Mouse (Mus musculus) heart, postnatal 4 days (tissue): ENCODE measurements at regions not wholly inside any gene's neighbourhood (a gene's known extent, or its start where the extent isn't known, plus 50 kb on each side); places are given as distances from the start of the nearest gene placed in this dataset.

ENCODE experiments used
- DNase-seq: peaks from one replicate; pipeline ENCODE4 v3.0.0; 2021

GRCm38 (mm10) chr16:39102151-39102550 lies 209.7 kb downstream of the Igsf11 start:
- DNase-seq = no peak

GRCm38 (mm10) chr16:39103360-39104095 lies 211.1 kb downstream of the Igsf11 start:
- DNase-seq = no peak

GRCm38 (mm10) chr16:39109383-39110033 lies 217.0 kb downstream of the Igsf11 start:
- peak; percentile 58 for DNase-seq

- no peak for DNase-seq
These were observed 217.6 kb downstream of the Igsf11 start for GRCm38 (mm10) chr16:39110089-39110488.

- DNase-seq = no peak
These were observed 225.6 kb downstream of the Igsf11 start for GRCm38 (mm10) chr16:39118059-39118458.

- no peak for DNase-seq
These were observed 227.3 kb downstream of the Igsf11 start for GRCm38 (mm10) chr16:39119811-39120210.

GRCm38 (mm10) chr16:39123445-39123952 lies 231.0 kb downstream of the Igsf11 start:
- no peak for DNase-seq

- no peak for DNase-seq
These were observed 240.0 kb downstream of the Igsf11 start for GRCm38 (mm10) chr16:39132459-39132858.

- DNase-seq = no peak
These were observed 243.3 kb downstream of the Igsf11 start for GRCm38 (mm10) chr16:39135777-39136176.

- DNase-seq = no peak
These were observed 254.7 kb downstream of the Igsf11 start for GRCm38 (mm10) chr16:39147151-39147550.

GRCm38 (mm10) chr16:39151325-39152318 lies 259.2 kb downstream of the Igsf11 start:
- DNase-seq = no peak

GRCm38 (mm10) chr16:39158893-39159292 lies 266.4 kb downstream of the Igsf11 start:
- DNase-seq = no peak

- no peak for DNase-seq
These were observed 267.3 kb downstream of the Igsf11 start for GRCm38 (mm10) chr16:39159725-39160124.

GRCm38 (mm10) chr16:39162684-39163083 lies 270.2 kb downstream of the Igsf11 start:
- DNase-seq = no peak

- DNase-seq = no peak
These were observed 299.4 kb downstream of the Igsf11 start for GRCm38 (mm10) chr16:39191861-39192260.

GRCm38 (mm10) chr16:39195431-39195830 lies 303.0 kb downstream of the Igsf11 start:
- DNase-seq = no peak

- DNase-seq = no peak
These were observed 304.4 kb downstream of the Igsf11 start for GRCm38 (mm10) chr16:39196896-39197295.

- no peak for DNase-seq
These were observed 331.1 kb downstream of the Igsf11 start for GRCm38 (mm10) chr16:39223551-39223950.

GRCm38 (mm10) chr16:39229501-39229900 lies 337.0 kb downstream of the Igsf11 start:
- no peak for DNase-seq

GRCm38 (mm10) chr16:39230439-39230838 lies 338.0 kb downstream of the Igsf11 start:
- no peak for DNase-seq

- no peak for DNase-seq
These were observed 341.8 kb downstream of the Igsf11 start for GRCm38 (mm10) chr16:39234290-39234689.

GRCm38 (mm10) chr16:39273490-39273889 lies 381.0 kb downstream of the Igsf11 start:
- DNase-seq = no peak

- DNase-seq = no peak
These were observed 392.0 kb downstream of the Igsf11 start for GRCm38 (mm10) chr16:39284484-39284883.
